Mouse (Mus musculus) lung, postnatal 25 days (tissue): ENCODE measurements at regions not wholly inside any gene's neighbourhood (a gene's known extent, or its start where the extent isn't known, plus 50 kb on each side); places are given as distances from the start of the nearest gene placed in this dataset.
A peak's percentile ranks its signal among the peaks of the same experiment; 100 is the strongest.

Experiments
- DNase-seq: peaks from one replicate; pipeline ENCODE4 v3.0.0; 2022; ENCODE audit warnings: low spot score

DNA sequence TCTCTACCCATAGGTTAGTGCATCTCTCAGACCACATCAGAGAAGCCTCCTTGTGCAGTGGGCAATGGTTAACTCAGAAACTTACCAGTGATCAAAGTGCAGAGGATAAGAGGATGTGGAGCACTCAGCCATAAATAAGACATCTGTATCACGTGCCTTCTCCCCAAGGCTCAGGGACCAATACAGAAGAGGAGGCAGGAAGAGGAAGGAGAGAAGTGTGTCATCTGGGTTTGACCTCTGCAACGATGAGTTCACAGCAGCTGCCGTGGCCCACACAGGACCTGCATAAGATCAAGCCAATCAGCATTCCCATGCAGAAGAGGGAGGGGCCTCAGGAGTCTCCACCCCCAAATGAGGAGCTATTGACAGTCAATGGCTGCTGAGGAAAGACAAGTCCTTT, 252.8 kb downstream of the Gm12728 start:
- DNase-seq, result no peak

DNA sequence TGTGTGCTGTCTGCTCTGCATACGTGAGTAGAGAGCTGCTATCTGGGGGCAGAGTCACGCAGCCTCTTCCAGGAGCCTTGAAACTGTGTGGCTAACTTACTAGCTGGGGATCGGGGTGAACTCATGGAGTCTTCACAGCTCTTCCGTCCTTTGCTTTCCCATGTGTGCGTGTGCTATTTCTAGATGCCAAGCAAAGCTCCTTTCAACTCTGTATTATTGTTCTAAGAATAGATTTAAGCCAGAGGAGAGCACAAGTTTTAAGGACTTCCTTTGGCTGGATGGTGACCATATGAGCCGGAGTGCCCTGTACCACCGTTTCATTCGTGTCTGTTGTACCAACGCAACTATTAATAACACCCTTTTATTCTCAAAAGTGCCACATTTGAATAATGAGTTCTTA, 254.0 kb downstream of the Gm12728 start:
- no peak for DNase-seq

GRCm38 (mm10) chr4:106048053-106048452, 258.4 kb downstream of the Gm12728 start:
- no peak for DNase-seq

GRCm38 (mm10) chr4:106048797-106049196, 259.1 kb downstream of the Gm12728 start:
- no peak for DNase-seq

GRCm38 (mm10) chr4:106049880-106050279, 260.2 kb downstream of the Gm12728 start:
- no peak for DNase-seq

GRCm38 (mm10) chr4:106050297-106050696, 260.6 kb downstream of the Gm12728 start:
- DNase-seq, result no peak

- DNase-seq, result no peak
These were observed 262.5 kb upstream of the Usp24 start for GRCm38 (mm10) chr4:106053496-106053895.

- DNase-seq, result no peak
These were observed 261.7 kb upstream of the Usp24 start for GRCm38 (mm10) chr4:106054324-106054723.

GRCm38 (mm10) chr4:106062651-106063050, 253.4 kb upstream of the Usp24 start:
- no peak for DNase-seq

DNA sequence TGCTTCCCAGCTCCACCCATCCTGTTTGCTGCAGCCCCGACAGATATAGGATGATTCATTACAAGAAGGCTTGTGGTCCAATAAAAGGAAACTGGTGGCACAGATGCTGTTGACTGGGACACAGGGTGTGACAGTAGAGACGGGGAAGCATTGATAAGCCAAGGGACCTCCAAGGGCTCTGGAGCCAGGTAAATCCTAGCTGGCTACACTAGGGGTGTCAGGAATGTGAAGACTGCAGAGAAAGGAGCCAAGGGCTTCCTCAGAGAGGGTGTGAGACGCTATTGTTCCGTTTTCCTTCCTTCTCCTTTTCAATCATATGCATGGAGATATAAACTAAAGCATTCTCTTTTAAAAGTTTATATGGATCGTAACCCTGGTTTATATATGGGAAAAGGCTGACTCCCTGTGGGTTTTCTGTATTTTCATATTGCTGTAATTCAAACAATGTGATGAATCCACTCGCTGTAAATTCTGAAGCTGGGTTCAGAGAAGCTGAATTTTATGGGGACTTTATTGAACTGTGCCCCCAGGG, 252.1 kb upstream of the Usp24 start:
- DNase-seq, result no peak

- no peak for DNase-seq
These were observed 249.0 kb upstream of the Usp24 start for GRCm38 (mm10) chr4:106067023-106067422.

- peak; percentile 37 for DNase-seq
These were observed 232.5 kb upstream of the Usp24 start for GRCm38 (mm10) chr4:106083546-106083945.

- no peak for DNase-seq
These were observed 223.9 kb upstream of the Usp24 start for GRCm38 (mm10) chr4:106091927-106092675.

DNA sequence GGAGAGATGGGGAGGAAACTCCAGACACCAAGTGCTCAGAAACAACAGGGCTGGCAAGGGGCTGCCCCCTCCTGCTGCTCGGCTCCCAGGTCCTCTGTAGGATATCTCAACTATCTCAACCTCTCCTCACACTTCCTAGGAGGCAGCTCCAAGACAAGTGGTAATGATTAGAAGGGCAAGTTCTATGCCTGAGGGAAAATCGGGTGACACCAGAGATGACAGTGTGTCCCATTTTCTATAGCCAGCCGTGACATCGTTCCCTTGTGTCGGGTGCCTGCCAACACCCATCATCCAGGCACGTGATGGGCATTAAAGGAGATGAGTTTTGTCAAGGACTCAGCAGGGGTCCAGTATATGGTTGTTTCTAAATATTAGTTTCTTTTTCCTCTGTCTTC, 223.3 kb upstream of the Usp24 start:
- no peak for DNase-seq

GRCm38 (mm10) chr4:106093252-106093651, 222.8 kb upstream of the Usp24 start:
- DNase-seq, result peak; percentile 35

GRCm38 (mm10) chr4:106094882-106095556, 221.0 kb upstream of the Usp24 start:
- peak; percentile 82 for DNase-seq

- DNase-seq, result no peak
These were observed 219.9 kb upstream of the Usp24 start for GRCm38 (mm10) chr4:106096130-106096529.

DNA sequence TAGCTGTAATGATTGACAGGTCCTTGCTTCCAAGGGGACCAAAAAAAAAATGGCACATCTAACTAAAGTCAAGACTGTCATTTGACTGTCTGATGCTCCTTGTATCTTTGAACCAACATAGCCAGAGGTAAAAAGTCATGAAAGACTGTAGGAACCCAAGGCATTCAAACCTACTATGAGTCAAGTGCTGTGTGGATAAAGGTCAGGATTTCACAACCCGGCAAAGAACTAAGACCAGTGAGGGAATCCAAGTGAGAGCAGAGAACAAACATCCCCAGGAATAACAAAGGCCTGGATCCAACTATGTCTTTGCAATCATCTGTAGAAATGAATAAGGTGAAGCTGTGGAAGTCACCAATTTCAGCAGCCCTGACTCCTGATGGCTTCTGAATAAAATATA, 218.2 kb upstream of the Usp24 start:
- peak; percentile 56 for DNase-seq

- no peak for DNase-seq
These were observed 215.6 kb upstream of the Usp24 start for GRCm38 (mm10) chr4:106100211-106101025.

- no peak for DNase-seq
These were observed 214.1 kb upstream of the Usp24 start for GRCm38 (mm10) chr4:106101904-106102303.

DNA sequence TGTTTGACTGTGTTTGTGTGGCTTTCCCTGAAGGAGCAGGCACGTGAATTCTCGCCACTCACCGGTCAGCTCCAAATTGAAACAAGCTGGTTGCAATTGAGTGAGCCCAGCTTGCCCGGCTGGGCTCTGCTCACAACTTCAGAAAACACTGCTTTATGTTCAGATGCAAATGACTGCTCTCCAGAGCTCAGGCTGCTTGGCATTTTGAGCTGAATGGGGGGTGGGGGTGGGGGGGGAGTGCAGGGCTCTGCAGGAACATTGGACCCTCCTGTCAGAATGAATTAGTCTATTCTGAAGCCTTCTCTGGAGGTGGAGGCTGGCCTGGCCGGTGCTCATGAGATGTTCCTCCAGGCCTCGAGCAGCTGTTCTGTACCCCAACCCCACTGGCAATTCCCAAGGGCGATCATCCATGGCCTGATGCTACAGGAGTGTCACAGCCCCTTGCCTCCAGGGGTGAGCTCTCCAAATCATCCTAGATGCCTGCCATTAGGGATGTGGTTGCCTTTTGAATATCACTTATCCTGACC, 213.5 kb upstream of the Usp24 start:
- no peak for DNase-seq
